Mouse (Mus musculus): Measurements from ENCODE around the gene Ifngr2. TPM values are rescaled to one million over a fixed set of nuclear protein-coding genes. Genes with fewer than 3 reads are reported as not detected.

Ifngr2 gene
- total RNA-seq, 2 experiments from 2014 or later: 49.0 to 63.2 TPM

DNA sequence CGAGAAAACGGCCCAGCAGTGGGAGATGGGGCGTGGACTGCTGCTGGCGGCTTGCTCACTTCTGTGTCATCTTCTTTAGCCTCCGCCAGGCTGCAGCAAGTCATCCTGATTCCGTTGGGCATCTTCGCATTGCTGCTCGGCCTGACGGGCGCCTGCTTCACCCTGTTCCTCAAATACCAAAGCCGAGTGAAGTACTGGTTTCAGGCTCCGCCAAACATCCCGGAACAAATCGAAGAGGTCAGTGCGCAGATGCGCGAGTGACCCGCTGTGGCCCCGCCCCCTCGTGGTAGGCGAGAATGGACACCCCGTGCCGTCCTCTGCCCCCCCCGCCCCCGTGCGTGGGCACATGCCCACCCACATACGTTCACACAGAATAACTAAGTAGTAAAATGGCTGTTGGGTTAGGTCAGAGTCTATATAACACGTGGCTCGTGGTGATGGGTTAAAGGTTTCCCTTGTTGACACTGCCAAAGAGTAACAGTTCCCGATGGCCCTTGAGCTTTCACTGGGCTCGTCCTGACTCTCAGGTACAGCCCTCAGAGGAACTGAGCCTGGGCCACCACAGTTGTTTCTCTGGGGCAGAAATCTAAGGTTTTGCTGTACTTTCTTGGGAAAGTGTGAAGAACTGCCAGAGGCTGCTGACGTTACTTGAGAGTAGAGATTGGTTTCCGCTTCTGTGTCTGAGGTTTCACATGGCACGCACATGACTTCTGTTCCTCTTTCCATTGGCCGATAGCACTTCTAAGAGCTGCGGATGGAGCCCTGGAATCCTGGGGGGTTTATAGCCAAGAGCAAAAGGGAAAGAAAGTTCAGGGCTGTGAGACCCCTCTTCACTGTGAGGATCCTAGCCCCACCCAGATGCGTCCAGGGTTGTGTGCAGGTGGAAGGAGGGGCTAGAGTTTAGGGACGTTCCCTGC, 14.9 kb downstream of the Ifngr2 start:
- ATAC-seq (ENCODE audit: poor library complexity, severe bottlenecking): peak; percentile 69

DNA sequence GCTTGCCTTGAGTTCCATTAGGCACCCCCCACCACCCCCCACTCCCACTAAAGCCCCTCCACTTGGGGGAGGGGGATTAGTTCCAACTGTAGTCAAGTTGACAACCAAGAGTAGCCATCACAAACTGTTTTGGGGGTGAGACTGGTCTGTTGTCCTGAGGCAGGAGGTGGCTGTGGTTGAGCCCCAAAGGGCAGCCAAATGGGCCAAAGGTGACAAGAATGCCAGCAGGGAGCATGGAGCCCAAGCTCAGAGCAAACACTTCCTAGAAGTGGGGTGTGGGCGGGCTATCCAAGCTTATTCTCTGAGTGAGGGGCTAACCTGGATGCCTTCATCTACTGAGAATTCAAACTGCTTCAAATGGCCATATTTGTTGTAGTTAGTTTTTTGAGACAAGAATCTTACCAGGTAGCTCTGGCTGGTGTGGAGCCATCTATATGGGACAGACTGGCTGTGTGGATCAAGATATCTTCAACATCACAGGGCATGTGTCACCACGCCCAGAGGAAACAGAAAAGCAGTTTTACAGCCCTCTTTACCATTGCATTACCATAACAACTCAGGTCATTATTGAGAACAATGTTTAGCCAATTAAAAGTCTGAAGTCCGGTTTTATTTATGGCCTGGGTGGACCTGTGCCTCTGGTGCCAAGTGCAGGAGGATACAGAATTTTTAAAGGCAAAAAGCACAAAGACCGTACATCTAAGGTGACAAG, 17.9 kb downstream of the Ifngr2 start:
- ATAC-seq (ENCODE audit: poor library complexity, severe bottlenecking): no peak

DNA sequence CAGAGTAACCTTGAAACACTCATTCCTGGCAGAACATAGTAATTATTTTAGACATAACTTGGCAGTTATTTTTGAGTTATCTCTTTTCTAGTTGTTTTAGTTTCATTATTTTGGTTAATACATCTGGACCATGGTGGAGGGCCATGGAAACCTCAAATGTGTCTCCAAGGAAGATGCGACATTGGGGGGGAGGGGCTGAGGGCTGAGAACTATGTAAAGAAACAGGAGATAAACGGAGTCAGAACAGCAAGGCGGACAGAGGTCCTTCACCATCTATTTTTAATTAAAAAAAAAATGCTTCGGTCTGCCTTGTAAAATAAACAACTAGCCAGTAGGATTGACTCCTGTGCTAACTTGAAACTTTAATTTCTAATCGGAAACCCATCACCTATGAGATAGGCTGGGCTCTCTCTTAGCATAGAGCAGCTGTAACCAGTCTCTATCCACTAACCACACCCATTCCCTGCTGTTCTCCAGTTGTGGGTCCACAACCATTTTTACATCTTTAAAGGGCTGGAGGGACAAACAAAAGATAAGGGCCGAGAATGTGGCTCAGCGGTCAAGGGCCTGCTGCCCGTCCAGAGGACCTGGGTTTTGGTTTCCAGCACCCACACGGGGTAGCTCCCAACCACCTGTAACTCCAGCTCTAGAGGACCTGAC, 18.6 kb downstream of the Ifngr2 start:
- no peak for ATAC-seq (ENCODE audit: poor library complexity, severe bottlenecking)

DNA sequence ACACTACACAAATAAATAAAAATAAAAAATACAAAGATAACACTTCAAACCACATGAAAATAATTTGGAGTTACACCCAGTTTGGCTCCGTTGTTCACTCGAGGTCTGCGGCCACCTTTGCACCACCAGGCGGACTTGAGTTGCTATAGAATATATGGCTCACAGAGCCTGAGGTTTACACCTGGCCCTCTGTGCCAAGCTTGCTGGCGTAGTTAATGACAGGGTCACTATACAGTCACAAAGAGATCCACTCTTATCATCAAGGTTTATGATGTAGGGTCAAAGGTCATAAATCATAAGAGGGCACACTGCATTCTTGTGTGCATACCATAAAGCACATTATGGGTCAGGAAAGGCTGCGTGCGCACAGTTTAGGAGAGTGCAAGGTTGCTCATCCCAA, 19.1 kb downstream of the Ifngr2 start:
- ATAC-seq (ENCODE audit: poor library complexity, severe bottlenecking): no peak

DNA sequence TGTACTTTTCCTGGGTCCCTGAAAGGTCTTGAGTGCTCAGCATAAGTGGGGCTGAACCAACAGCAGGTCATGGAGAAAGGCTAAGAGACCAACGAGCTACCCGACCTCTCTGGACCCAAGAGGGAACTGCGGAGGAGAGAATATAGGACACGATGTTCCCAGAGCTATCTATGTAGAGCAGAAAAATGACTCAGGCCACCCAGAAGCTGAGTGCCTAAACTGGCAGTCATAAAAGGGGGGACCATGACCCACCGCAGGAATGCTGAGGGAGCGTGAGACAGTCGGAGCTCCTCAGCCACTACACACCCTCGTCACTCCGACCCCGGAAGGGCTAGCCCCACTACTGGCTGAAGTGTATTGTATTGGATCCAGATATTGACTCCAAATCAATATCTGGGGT, 22.1 kb downstream of the Ifngr2 start:
- no peak for ATAC-seq (ENCODE audit: poor library complexity, severe bottlenecking)

DNA sequence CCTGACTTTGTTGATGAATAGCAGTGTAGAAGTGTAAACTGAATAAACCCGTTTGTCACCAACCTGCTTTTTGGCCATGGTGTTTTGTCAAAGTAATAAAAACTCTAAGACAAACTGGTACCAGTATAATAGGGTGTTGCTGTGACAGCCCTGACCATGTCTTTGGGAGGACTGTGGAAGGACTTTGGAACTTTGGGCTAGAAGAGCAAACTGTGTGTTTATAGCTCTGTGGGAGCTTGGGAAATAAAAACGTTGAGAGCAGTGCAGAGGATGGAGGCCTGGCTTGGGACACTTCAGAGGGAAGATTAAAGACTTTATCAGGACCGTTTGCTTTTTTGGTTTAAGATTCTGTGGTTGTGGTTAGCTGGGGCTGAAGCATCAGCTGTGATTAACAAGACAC, 24.2 kb downstream of the Ifngr2 start:
- ATAC-seq (ENCODE audit: poor library complexity, severe bottlenecking): no peak

DNA sequence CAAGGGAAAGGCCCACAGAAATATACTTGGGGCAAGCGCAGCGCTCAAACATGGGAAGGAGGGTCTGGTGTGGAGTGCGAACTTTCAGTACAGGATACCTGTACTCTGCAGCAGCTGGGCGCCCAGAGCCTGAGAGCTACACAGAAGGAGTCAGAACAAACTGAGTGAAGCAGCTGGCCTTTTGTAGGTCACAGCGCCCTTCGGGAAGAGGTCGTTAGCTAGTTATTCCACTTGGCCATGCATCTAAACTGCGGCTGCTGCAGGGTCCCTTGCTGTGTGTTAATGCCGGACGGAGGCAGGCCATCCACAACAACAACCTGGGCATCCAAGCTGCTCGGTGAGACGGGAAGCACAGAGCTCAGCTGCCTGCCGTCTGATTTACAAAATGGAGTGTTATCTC, 28.3 kb downstream of the Ifngr2 start:
- ATAC-seq (ENCODE audit: poor library complexity, severe bottlenecking): no peak

DNA sequence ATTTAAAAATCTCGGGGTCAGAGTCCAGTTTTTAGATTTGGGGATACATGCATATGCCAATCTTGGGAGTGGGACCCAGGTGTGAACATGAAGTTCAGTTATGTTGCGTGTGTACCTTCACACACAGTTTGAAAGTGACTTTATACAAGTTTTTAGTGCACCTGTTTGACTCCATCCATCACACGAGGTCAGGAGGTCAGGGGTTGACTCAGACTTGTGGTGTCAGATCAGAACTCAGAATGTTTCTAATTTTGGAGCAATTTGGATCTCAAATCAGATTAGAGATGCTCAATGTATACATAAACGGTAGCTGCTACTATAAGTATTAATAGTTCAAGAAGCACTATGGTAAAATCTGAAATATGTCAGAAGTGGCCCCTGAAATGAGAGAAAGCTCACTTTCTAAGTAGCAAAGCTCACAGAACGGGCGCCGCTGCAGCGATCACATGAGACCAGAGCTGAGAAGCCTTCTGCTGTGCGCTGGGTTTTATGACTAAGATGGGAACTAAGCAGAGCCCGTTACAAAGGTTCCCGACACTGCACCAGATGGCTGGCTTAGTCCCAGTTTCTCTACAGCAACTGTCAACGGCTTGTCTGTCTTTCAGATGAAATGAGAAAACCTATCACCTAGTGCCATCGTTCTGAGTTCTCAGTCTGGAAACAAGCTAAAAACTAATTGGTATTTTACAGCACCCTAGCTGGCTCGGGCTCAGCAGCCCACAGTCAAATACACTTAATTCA, 32.3 kb downstream of the Ifngr2 start:
- ATAC-seq (ENCODE audit: poor library complexity, severe bottlenecking): no peak

DNA sequence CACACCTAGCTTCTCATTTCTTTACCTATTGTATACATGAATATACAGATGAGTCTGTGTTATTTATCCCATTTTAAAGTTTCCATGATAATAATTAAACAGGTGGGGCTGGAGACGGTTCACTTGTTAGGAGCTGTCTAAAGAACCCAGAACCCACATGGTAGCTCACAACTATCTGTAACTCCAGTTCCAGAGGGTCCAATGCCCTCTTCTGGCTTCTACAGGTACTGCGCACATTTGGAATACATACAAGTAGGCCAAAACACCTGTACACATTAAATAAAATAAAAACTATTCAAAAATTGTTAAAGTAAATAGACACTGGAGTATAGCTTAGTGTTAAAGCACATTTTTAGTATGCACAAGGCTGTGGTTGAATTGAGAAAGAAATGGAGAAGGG, 35.4 kb downstream of the Ifngr2 start:
- peak; percentile 63 for ATAC-seq (ENCODE audit: poor library complexity, severe bottlenecking)

DNA sequence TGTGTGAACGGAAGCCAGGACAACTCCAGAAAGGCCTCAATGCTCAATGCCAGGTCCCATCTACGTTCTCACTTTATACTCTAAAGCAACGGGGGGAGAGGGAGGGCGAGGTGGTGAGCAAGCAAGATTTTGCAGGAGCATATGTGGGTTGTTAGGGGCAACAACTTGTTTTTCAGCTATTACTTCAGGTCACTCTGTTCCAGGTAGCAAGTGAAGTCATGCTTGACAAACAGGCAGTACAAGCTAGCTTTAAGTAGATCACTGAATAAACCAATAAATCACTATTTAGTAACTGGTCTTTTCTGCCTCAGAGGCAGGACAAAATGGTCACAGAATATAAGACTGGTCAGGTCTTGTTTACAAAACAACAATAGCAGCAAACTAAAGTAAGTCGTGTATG, 38.7 kb downstream of the Ifngr2 start:
- no peak for ATAC-seq (ENCODE audit: poor library complexity, severe bottlenecking)

DNA sequence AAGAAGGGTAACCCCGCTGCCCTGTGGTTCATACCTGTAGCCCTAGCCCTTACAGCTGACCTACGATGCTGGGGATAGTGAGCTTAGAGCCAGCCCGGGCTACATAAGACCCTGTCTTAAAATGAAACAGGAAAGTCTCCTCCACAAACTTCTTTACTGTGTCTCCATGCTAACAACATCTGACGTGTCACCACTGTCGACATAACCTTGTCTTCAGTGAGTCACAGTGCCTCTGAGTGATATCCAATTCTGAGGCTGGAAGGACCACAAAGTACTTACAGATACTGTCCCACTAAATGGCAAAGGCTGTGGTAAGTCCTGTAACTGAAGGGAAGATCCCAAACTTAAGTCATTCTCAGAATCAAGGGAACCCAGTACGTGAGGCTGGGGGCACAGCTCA, 39.4 kb downstream of the Ifngr2 start:
- no peak for ATAC-seq (ENCODE audit: poor library complexity, severe bottlenecking)

DNA sequence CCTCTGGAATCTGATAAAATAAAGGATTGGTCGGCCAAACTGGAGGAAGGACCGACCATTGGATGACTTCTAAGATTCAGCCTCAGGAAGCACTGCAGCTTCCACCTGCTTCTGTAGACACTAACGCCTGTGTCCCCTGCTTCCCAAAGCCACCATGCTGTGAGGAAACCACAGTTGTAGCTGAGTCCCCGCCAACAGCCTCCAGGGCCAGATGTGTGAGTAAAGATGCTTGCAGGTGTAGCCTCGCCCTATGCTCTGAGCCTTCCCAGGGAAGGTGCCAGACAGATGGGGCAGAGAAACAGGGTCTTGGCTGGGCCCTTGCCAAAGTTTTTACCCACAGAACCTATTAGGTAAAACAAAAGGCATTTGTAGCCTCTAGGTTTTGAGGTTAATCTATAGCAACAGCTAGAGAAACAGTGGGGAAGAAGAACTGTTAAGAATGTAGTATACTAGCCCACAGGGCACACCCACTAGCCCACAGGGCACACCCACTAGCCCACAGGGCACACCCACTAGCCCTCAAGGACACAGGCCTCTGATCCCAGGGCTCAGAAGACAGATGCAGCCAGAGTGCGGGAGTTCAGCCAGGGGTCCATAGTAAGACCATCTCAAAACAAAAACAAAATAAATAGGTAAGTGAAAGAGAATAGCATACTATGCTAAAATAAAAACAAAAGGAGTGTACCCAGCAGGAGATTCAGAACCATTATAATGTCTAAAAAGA, 41.0 kb downstream of the Ifngr2 start:
- peak; percentile 85 for ATAC-seq (ENCODE audit: poor library complexity, severe bottlenecking)

DNA sequence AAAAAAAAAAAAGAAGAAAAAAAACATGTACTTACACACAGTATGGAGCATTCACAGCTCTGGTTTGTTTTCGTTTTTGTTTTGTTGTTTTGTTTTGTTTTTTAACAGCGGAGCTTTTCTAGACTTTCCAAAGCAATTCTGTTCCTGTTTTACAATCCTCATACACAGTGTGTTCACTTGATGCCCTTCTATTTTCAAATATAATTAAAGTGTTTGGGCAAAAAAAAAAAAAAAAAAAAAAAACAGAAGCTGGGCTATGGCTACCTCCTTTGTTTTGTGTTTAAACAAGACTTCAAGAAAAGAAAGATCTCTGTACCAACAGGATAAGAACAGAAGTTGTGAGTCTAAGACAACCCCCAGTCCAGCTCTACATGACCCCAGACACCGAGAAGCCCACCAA, 41.8 kb downstream of the Ifngr2 start:
- no peak for ATAC-seq (ENCODE audit: poor library complexity, severe bottlenecking)

DNA sequence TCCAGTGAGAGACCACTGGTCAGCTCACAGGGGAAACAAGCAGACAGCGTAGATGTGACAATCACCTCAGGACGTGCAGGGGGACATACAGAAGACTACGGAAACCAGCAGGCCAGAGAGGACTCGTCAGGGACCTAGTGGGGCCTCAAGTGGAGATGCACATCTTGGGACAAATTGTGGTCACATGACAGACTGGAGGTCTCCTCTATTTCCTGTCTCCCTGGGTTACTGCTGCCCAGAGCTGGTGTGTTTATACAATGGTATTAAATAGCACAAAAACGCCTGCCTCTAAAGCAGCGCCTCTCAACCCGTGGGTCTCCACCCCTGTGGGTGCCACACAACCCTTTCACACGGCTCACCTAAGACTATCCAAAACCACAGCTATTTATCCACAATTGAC, 45.3 kb downstream of the Ifngr2 start:
- ATAC-seq (ENCODE audit: poor library complexity, severe bottlenecking): no peak

DNA sequence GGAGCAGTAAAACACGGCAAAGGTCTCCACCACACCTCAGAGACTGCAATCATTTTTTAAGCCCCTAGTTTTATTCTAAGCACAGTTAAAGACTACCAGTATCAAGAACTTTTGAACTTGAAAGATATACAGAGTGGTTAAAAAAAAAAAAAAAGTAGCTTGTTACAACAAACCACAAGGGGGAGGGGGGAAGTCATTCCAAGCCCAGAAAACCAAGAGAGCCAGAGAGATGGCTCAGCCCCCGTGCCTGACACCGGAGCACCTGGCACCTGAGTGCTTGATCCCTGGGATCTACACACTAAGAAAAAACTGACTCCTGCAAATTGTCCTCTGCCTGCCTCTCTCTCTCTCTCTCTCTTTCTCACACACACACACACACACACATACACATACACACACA, 46.4 kb downstream of the Ifngr2 start:
- ATAC-seq (ENCODE audit: poor library complexity, severe bottlenecking): no peak

DNA sequence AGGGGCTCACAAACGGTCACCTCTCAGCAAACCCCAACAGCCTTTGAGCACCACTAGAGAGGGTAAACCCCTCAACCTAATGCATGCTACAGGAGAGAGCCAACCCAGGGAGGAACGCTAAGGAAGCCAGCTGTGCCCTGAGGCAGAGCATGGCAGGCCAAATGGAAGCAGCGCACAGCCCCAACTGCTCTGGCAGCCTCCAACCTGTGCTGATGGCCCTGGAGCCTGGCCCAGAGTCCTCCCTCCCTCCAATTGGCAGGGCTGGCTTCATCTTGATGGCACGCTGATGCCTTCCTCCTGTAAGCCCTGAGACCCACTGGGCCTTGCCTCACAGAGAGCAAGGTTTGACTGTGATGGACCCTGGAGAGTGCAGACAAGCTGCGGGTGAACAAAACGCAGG, 48.2 kb downstream of the Ifngr2 start:
- no peak for ATAC-seq (ENCODE audit: poor library complexity, severe bottlenecking)

DNA sequence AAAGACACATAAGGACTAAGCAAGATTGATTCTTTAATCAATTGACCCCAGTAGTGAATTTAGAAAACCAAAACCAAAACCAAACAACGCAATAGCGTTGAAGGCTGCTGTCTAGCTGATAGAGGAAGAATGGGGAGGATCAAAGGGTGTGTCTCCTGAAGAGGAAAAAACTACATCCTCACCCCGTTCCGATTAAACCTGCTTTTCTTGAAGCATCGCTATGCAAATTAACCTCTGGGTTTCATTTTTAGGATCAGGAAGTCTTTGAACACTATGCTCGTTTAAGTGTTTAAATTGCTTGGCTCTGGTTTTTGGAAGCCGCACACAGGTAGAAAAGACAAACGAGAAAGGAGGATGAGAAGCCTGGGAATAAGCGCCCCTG, 49.5 kb downstream of the Ifngr2 start:
- peak; percentile 31 for ATAC-seq (ENCODE audit: poor library complexity, severe bottlenecking)

DNA sequence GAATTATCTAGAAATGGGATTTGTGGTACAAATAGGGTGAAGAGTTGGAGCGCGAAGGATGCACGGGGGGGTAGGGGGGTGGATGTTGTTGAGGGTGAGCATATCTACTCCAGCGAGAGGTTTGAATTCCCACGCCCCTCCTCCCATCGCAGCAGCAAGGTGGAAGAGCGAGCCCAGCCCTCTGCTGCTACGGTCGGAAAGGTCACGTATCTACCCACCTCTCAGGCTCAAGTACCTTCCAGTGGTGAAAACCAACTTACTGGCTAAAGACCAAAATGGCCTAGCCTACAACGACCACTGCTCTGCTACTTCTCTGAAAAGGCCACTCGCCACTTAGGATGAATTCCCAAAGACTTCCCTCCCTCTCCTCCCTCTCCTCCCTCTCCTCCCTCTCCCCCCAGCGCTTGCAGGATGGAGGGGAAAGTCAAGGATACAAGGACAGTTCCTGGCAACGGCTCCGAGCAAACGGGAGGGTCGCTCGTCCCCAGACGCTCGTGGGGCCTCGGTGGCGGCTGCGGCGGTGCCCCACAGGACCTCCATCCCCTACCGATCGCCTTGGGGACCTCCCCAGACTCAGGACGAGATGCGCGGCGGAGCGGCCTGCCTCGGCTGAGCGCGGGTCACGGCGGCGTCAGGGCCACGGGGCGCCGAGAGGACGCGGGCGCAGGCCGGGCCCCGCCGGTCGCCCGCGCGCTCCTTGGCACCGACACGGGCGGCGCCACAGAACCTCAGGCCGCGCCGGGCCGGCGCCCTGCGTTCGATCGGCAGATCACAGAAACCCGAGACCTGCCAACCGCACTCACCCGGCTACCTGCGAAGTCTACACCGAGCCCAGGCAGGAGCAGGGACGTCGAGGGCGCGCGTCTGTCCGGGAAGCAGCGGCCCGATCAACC, 50.2 kb downstream of the Ifngr2 start:
- ATAC-seq (ENCODE audit: poor library complexity, severe bottlenecking): 0 out of 2 replicates have a peak, but pooled peaks have one; percentile 2

DNA sequence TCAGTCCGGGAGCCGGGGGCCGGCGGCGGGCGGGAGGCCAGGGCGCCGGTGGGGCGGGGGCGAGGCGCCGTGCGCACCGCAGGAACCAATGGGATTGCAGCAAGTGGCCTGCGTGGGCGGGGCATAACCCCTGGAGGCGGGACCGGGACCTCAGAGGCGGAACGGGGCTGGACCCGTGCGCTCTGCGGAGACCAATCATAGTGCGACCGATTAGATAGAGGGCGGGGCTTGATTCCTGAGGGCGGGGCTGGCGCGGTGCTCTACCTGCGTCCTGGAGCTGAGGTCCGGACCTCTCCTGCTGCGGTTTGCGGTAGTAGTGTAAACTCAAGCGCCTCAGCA, 50.8 kb downstream of the Ifngr2 start, which contains the start of gene Tmem50b:
Gene Tmem50b, minus strand, starts transcription at position 129 of the 339 bp plus-strand sequence.
- peak; percentile 92 for ATAC-seq (ENCODE audit: poor library complexity, severe bottlenecking)
